Mouse (Mus musculus): ENCODE data around the gene Npm3. TPM values are rescaled to one million over a fixed set of nuclear protein-coding genes. Genes with fewer than 3 reads are reported as not detected.

Npm3 gene
- 34.7 and 55.2 TPM in 2 replicates for total RNA-seq (2014; rRNA removed)
- polyA plus RNA-seq (2015; fragmentation: Nextera tagmentation; extraction: Ambion mirVana) = 7.8 and 11.5 TPM in 2 replicates

- DNase-seq (peak; percentile 90), ATAC-seq (peak; percentile 90)
- no peaks in the 10 kb centered on the region for H3K9me3 ChIP-seq (ENCODE audit: low read length)
- H3K4me1 ChIP-seq (ENCODE audit: insufficient read depth) = 0 out of 2 replicates have a peak, but pooled peaks cover 8% of the 10 kb centered on the region
- H3K36me3 ChIP-seq (ENCODE audit: insufficient read depth) = peaks cover 21% of the 10 kb centered on the region
- H3K4me2 ChIP-seq (ENCODE audit: low read depth) = peak within 1 kb of the TSS; percentile 91
- H3K4me3 ChIP-seq (ENCODE audit: low read depth, low read length) = peak within 1 kb of the TSS; percentile 64
- no peak for TF ChIP-seq CTCF (IDR thresholded peaks at IDR 0.05; ENCODE audit: low read depth)
- peak within 1 kb of the TSS; percentile 61 for H3K9ac ChIP-seq
- H3K27ac ChIP-seq (ENCODE audit: low read depth, low read length) = no peak within 1 kb of the TSS
- peaks cover 18% of the 10 kb centered on the region for H3K27me3 ChIP-seq (ENCODE audit: insufficient read depth, low read length)
- WGBS = under 1% methylated on average over 59 of the region's 60 CpGs
Observed at GRCm38 (mm10) chr19:45749243-45750043, at the start of gene Npm3. Gene Npm3 (minus strand): TSS chr19:45749591.

- Histone ChIP-seq H3K27me3 (ENCODE audit: insufficient read depth, low read length) (no peaks in the 10 kb centered on the region), H3K4me2 (ENCODE audit: low read depth) (no peak overlapping the region), H3K36me3 (ENCODE audit: insufficient read depth) (no peaks in the 10 kb centered on the region), H3K4me1 (ENCODE audit: insufficient read depth) (no peaks in the 10 kb centered on the region), H3K4me3 (ENCODE audit: low read depth, low read length) (no peak overlapping the region), H3K9ac (no peak overlapping the region), H3K9me3 (ENCODE audit: low read length) (no peaks in the 10 kb centered on the region), H3K27ac (ENCODE audit: low read depth, low read length) (no peak overlapping the region)
- ATAC-seq = no peak
- no peak for TF ChIP-seq CTCF (IDR thresholded peaks at IDR 0.05; ENCODE audit: low read depth)
- DNase-seq = no peak
- WGBS = 79% methylated on average over 15 of the region's 15 CpGs
Observed at GRCm38 (mm10) chr19:45796879-45797278, 47.5 kb upstream of the Npm3 start.

- no peaks in the 10 kb centered on the region for H3K27me3 ChIP-seq (ENCODE audit: insufficient read depth, low read length)
- no peak overlapping the region for H3K27ac ChIP-seq (ENCODE audit: low read depth, low read length)
- H3K9ac ChIP-seq = no peak overlapping the region
- ATAC-seq = no peak
- DNase-seq = no peak
- no peaks in the 10 kb centered on the region for H3K9me3 ChIP-seq (ENCODE audit: low read length)
- H3K4me2 ChIP-seq (ENCODE audit: low read depth) = peak overlapping the region; percentile 15; the same call in 1 of the 2 replicates
- 14% methylated on average over 15 of the region's 15 CpGs for whole genome bisulfite sequencing
- no peak for TF ChIP-seq CTCF (IDR thresholded peaks at IDR 0.05; ENCODE audit: low read depth)
- no peak overlapping the region for H3K4me3 ChIP-seq (ENCODE audit: low read depth, low read length)
- H3K4me1 ChIP-seq (ENCODE audit: insufficient read depth) = no peaks in the 10 kb centered on the region
- no peaks in the 10 kb centered on the region for H3K36me3 ChIP-seq (ENCODE audit: insufficient read depth)
Observed at GRCm38 (mm10) chr19:45796061-45796556, 46.7 kb upstream of the Npm3 start.

GRCm38 (mm10) chr19:45795406-45795944 lies 46.1 kb upstream of the Npm3 start:
- WGBS = 36% methylated on average over 15 of the region's 15 CpGs
- H3K9me3 ChIP-seq (ENCODE audit: low read length) = no peaks in the 10 kb centered on the region
- no peaks in the 10 kb centered on the region for H3K36me3 ChIP-seq (ENCODE audit: insufficient read depth)
- H3K4me3 ChIP-seq (ENCODE audit: low read depth, low read length) = no peak overlapping the region
- TF ChIP-seq CTCF (IDR thresholded peaks at IDR 0.05; ENCODE audit: low read depth) = no peak
- no peak overlapping the region for H3K9ac ChIP-seq
- no peaks in the 10 kb centered on the region for H3K4me1 ChIP-seq (ENCODE audit: insufficient read depth)
- H3K4me2 ChIP-seq (ENCODE audit: low read depth) = no peak overlapping the region
- ATAC-seq (no peak), DNase-seq (no peak)
- no peak overlapping the region for H3K27ac ChIP-seq (ENCODE audit: low read depth, low read length)
- H3K27me3 ChIP-seq (ENCODE audit: insufficient read depth, low read length) = no peaks in the 10 kb centered on the region

- Histone ChIP-seq H3K4me3 (ENCODE audit: low read depth, low read length) (no peak overlapping the region), H3K9ac (no peak overlapping the region), H3K27ac (ENCODE audit: low read depth, low read length) (no peak overlapping the region), H3K4me1 (ENCODE audit: insufficient read depth) (no peaks in the 10 kb centered on the region), H3K36me3 (ENCODE audit: insufficient read depth) (no peaks in the 10 kb centered on the region), H3K27me3 (ENCODE audit: insufficient read depth, low read length) (no peaks in the 10 kb centered on the region), H3K9me3 (ENCODE audit: low read length) (no peaks in the 10 kb centered on the region), H3K4me2 (ENCODE audit: low read depth) (no peak overlapping the region)
- TF ChIP-seq CTCF (IDR thresholded peaks at IDR 0.05; ENCODE audit: low read depth) = no peak
- WGBS = 73% methylated on average over 6 of the region's 6 CpGs
- DNase-seq = no peak
- no peak for ATAC-seq
Observed at GRCm38 (mm10) chr19:45794718-45795117, 45.3 kb upstream of the Npm3 start.

- Histone ChIP-seq H3K27ac (ENCODE audit: low read depth, low read length) (no peak overlapping the region), H3K27me3 (ENCODE audit: insufficient read depth, low read length) (no peaks in the 10 kb centered on the region), H3K4me3 (ENCODE audit: low read depth, low read length) (no peak overlapping the region), H3K4me2 (ENCODE audit: low read depth) (no peak overlapping the region), H3K9me3 (ENCODE audit: low read length) (no peaks in the 10 kb centered on the region), H3K36me3 (ENCODE audit: insufficient read depth) (no peaks in the 10 kb centered on the region), H3K4me1 (ENCODE audit: insufficient read depth) (no peaks in the 10 kb centered on the region), H3K9ac (no peak overlapping the region)
- no peak for TF ChIP-seq CTCF (IDR thresholded peaks at IDR 0.05; ENCODE audit: low read depth)
- 86% methylated on average over 6 of the region's 6 CpGs for WGBS
- no peak for DNase-seq
- ATAC-seq = no peak
Observed at GRCm38 (mm10) chr19:45792404-45792803, 43.0 kb upstream of the Npm3 start.
